Mouse (Mus musculus) brain, adult 10 weeks (tissue): ENCODE results near the gene Tnnt2. TPM values are rescaled to one million over a fixed set of nuclear protein-coding genes. Genes with fewer than 3 reads are reported as not detected.

ENCODE experiments used
- polyA plus RNA-seq: library from polyadenylated mRNA; stranded (reverse); fragments of 350-450 nt; fragmentation: Illumina TruSeq; extraction: RNeasy Lipid Tissue Mini Kit (QIAGEN cat#74804); gene quantifications from one replicate; pipeline ENCODE4 v1.2.3, GENCODE M21; 2015; ENCODE audit warnings: low read depth, low replicate concordance

The Tnnt2 gene
- polyA plus RNA-seq = 8.5 TPM

GRCm38 (mm10) chr1:135835716-135836483 is at the start of gene Tnnt2:
Gene Tnnt2, plus strand, starts transcription at chr1:135836354.

GRCm38 (mm10) chr1:135818481-135819086 is 17.6 kb upstream of the Tnnt2 start, which contains the start of gene Lad1:
Gene Lad1, plus strand, starts transcription at chr1:135818598.

Other genes with a start within 250 kb of the Tnnt2 start
- gene Nav1, start 229.1 kb upstream of the Tnnt2 start, polyA plus RNA-seq = 32.9 TPM
- gene Csrp1, start 116.3 kb upstream of the Tnnt2 start, polyA plus RNA-seq = 495 TPM
- 46.4 TPM for gene Phlda3, start 70.2 kb upstream of the Tnnt2 start, polyA plus RNA-seq
- gene Tnni1, start 56.9 kb upstream of the Tnnt2 start, polyA plus RNA-seq = 14.4 TPM
- 1.5 TPM for gene Lad1, start 17.8 kb upstream of the Tnnt2 start, polyA plus RNA-seq
- 0.22 TPM for gene Pkp1, start 82.9 kb downstream of the Tnnt2 start, polyA plus RNA-seq
- 9.1 TPM for gene Igfn1, start 170.0 kb downstream of the Tnnt2 start, polyA plus RNA-seq
- gene Tmem9, start 171.8 kb downstream of the Tnnt2 start, polyA plus RNA-seq = 102 TPM
- gene Ascl5, start 214.4 kb downstream of the Tnnt2 start, polyA plus RNA-seq = not detected
- 1.8 TPM for gene Cacna1s, start 216.4 kb downstream of the Tnnt2 start, polyA plus RNA-seq